Mouse (Mus musculus) kidney, embryonic 14.5 days (tissue): ENCODE results near the gene Prdm9. TPM values are rescaled to one million over a fixed set of nuclear protein-coding genes. Genes with fewer than 3 reads are reported as not detected.

Experiments used
- ATAC-seq: fragments of 200-750 bp; cut with Nextera tagmentation; 2 replicates; pipeline ENCODE4 v1.8.0; 2017; ENCODE audit warnings: moderate number of reproducible peaks, mild to moderate bottlenecking, moderate TSS enrichment, moderate library complexity; ENCODE audit not compliant: low FRiP score, low TSS enrichment
- H3K27ac ChIP-seq: fragments of 300-500 bp; sonication (generic); 2 replicates; pipeline ENCODE4 v1.5.1; 2014; ENCODE audit warnings: low read depth, mild to moderate bottlenecking, low read length, moderate library complexity, mixed read lengths
- H3K27me3 ChIP-seq: fragments of 300-500 bp; sonication (generic); 2 replicates; pipeline ENCODE4 v1.6.1; 2014; ENCODE audit warnings: mild to moderate bottlenecking, low read length; ENCODE audit not compliant: control insufficient read depth, insufficient read depth
- H3K36me3 ChIP-seq: fragments of 300-500 bp; sonication (generic); 2 replicates; pipeline ENCODE4 v1.6.1; 2014; ENCODE audit warnings: low read length, mixed read lengths; ENCODE audit not compliant: control insufficient read depth, insufficient read depth
- H3K4me1 ChIP-seq: fragments of 300-500 bp; sonication (generic); 2 replicates; pipeline ENCODE4 v1.6.1; 2014; ENCODE audit warnings: low read length, mixed read lengths; ENCODE audit not compliant: control insufficient read depth, insufficient read depth
- H3K4me2 ChIP-seq: fragments of 300-500 bp; sonication (generic); replicated peaks from 2 replicates; pipeline ENCODE4 v1.6.1; 2014; ENCODE audit warnings: low read depth, mild to moderate bottlenecking, low read length
- H3K4me3 ChIP-seq: fragments of 300-500 bp; sonication (generic); 2 replicates; pipeline ENCODE4 v1.5.1; 2014; ENCODE audit warnings: mild to moderate bottlenecking, low read length
- H3K9ac ChIP-seq: fragments of 300-500 bp; sonication (generic); 2 replicates; pipeline ENCODE4 v1.6.1; 2014; ENCODE audit warnings: low read depth, mild to moderate bottlenecking, low read length, moderate library complexity
- H3K9me3 ChIP-seq: fragments of 300-500 bp; sonication (generic); 2 replicates; pipeline ENCODE4 v1.6.1; 2016; ENCODE audit warnings: low read length; ENCODE audit not compliant: control insufficient read depth
- WGBS: fragments of 180-500 bp; shearing (Covaris S2); extraction: QIAGEN DNeasy Blood & Tissue Kit; methylation state at CpG from one replicate; pipeline ENCODE4 v1.1.7; 2014; 5-methylcytosine and 5-hydroxymethylcytosine counted together
- polyA plus RNA-seq: library from polyadenylated mRNA; unstranded; fragments of >200 nt; fragmentation: Nextera tagmentation; extraction: Ambion mirVana; gene quantifications from 2 replicates; pipeline ENCODE4 v1.2.1, GENCODE M21; 2014

Prdm9 gene
- polyA plus RNA-seq, 1 experiment from 2014 or later, result 1.6 TPM

DNA sequence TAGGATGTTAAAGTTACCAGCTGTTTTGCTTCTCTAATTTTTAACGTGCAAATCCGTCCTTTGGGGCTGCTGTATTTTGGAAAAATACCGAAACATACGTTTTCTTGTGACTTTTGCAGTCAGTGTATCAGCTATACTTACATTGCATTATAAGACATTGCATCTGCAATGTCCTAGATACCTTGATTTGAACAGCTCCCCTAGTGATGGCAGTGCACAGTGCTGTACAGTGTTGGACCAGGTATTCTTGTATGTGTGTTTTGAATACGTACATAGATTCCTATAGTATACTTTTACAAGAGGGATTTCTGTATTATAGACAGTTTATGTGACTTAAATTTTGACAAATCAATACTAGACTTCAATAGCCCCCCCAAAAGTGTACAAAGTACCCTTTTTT, 46.0 kb downstream of the Prdm9 start:
- peaks cover 91% of the 10 kb centered on the region for H3K36me3 ChIP-seq
- no peaks in the 10 kb centered on the region for H3K4me1 ChIP-seq
- H3K27ac ChIP-seq, result no peak overlapping the region
- H3K9me3 ChIP-seq, result no peaks in the 10 kb centered on the region
- no peak for ATAC-seq
- no peak overlapping the region for H3K4me2 ChIP-seq
- no peak overlapping the region for H3K4me3 ChIP-seq
- H3K27me3 ChIP-seq, result no peaks in the 10 kb centered on the region
- no peak overlapping the region for H3K9ac ChIP-seq
- 96% methylated on average over 5 of the region's 5 CpGs for WGBS

DNA sequence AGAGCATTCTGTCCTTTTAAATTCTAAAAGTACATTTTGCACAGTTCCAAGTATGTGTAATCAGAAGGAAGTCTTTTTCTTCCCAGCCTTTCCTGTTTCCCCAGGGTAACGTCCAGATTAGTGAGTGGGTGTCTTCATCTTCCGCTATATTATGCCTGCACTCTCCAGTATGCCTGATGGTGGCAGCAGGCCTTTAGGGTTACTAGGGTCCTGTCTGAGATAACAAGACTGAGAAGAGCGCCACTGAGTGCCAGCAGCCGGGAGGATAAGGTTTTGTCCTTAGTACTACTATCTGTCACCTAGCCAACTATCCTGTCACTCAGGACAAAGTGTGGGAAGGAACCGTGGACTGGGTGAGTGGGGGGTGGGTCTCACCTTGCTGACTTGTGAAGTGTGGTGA, 46.4 kb downstream of the Prdm9 start:
- no peak for ATAC-seq
- H3K27ac ChIP-seq, result no peak overlapping the region
- H3K9ac ChIP-seq, result no peak overlapping the region
- WGBS, result 73% methylated on average over 5 of the region's 5 CpGs
- H3K4me3 ChIP-seq, result no peak overlapping the region
- H3K4me2 ChIP-seq, result no peak overlapping the region
- no peaks in the 10 kb centered on the region for H3K27me3 ChIP-seq
- H3K36me3 ChIP-seq, result peaks cover 91% of the 10 kb centered on the region
- no peaks in the 10 kb centered on the region for H3K9me3 ChIP-seq
- no peaks in the 10 kb centered on the region for H3K4me1 ChIP-seq

DNA sequence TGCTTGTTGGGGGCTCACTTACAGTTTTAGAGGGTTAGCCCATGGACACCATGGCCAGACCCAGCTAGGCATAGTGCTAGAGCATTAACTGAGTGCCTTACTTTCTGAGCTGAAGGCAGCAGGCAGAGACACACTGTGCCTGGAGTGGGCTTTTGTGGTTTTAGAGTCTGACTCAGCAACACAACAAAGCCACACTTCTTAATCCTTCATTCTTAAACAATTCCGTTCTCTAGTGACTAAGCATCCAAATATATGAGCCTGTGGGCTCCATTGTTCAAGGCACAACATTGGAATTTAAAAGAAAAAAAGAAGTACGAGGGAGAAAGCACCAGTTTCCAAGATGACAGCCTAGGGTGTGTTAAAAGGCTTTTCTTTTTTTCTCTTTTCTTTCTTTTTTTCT, 53.5 kb downstream of the Prdm9 start:
- WGBS, result 85% methylated on average over 2 of the region's 2 CpGs
- Histone ChIP-seq H3K4me3 (no peak overlapping the region), H3K9ac (no peak overlapping the region), H3K36me3 (peaks cover 92% of the 10 kb centered on the region), H3K9me3 (peaks cover 5% of the 10 kb centered on the region; the same call in 1 of the 2 replicates), H3K4me2 (no peak overlapping the region), H3K27ac (no peak overlapping the region), H3K4me1 (no peaks in the 10 kb centered on the region), H3K27me3 (no peaks in the 10 kb centered on the region)
- no peak for ATAC-seq

DNA sequence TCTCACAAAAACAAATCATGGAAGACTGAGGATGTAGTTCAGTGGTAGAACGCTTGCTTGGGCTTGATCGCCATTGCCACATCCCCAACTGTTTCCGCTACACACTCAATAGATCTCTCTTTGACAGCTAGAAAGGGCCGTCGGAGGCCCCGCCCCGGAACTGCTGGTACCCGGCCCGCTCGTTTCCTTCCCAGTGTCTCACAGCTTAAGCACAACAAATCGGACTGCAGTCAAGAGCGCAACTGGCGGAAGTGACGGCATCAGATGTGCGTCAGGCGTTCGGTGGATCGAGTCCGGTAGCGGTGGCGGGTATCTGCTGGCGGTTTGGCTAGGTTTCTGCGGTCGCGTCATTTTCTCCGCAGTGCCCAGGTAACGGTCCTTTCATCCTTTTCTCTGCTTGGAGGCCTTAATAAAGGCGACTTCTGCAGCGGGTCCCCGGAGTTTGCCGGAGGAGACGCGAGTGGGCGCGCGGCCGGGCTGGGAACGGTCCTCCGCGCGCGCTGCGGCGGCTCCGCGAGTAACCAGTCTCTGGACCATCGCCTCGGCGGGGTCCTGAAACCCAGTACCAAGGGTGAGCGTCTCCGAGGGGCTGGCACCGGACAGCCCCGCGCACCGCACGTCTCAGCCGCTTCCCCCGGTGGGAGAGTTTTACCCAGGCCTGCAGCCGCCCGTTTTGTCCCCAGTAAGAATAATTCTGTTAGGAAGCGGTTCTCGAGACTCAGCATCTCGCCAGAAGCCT, 64.3 kb downstream of the Prdm9 start, which contains the start of the genes Psmb1 and Tbp:
Gene Psmb1, minus strand, starts transcription at position 96 of the 739 bp plus-strand sequence.
Gene Tbp, plus strand, starts transcription at position 233 of the 739 bp plus-strand sequence.
- ATAC-seq, result peak; percentile 95
- Histone ChIP-seq H3K36me3 (peaks cover 25% of the 10 kb centered on the region), H3K4me3 (peak within 1 kb of the TSS; percentile 96), H3K27ac (peak within 1 kb of the TSS; percentile 95), H3K4me2 (peak within 1 kb of the TSS; percentile 81), H3K4me1 (peaks cover 23% of the 10 kb centered on the region), H3K27me3 (no peaks in the 10 kb centered on the region), H3K9ac (peak within 1 kb of the TSS; percentile 89), H3K9me3 (no peaks in the 10 kb centered on the region)
- WGBS, result under 1% methylated on average over 63 of the region's 63 CpGs

DNA sequence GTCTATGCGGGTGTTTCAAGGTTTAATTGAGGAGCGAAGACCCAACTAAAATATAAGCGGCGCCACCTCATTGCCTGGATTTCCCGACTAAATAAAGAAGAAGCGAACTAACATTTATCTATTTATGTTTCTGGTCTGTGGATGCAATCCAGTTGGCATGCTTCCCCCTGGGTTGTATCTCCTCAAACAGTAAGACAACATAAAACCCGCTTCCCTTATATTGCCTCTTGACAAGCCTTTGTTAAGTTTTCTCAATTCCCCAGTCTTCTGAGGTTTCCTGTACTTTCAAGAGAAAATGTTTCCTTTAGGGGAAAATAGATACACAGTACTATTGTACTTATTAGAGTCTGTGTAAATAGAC, 65.4 kb downstream of the Prdm9 start:
- peak overlapping the region; percentile 81 for H3K4me2 ChIP-seq
- 46% methylated on average over 7 of the region's 7 CpGs for WGBS
- H3K9me3 ChIP-seq, result no peaks in the 10 kb centered on the region
- H3K36me3 ChIP-seq, result peaks cover 23% of the 10 kb centered on the region
- H3K4me3 ChIP-seq, result peak overlapping the region; percentile 96
- peaks cover 23% of the 10 kb centered on the region for H3K4me1 ChIP-seq
- H3K9ac ChIP-seq, result peak overlapping the region; percentile 87; the same call in 1 of the 2 replicates
- no peaks in the 10 kb centered on the region for H3K27me3 ChIP-seq
- no peak for ATAC-seq
- peak overlapping the region; percentile 95; the same call in 1 of the 2 replicates for H3K27ac ChIP-seq

DNA sequence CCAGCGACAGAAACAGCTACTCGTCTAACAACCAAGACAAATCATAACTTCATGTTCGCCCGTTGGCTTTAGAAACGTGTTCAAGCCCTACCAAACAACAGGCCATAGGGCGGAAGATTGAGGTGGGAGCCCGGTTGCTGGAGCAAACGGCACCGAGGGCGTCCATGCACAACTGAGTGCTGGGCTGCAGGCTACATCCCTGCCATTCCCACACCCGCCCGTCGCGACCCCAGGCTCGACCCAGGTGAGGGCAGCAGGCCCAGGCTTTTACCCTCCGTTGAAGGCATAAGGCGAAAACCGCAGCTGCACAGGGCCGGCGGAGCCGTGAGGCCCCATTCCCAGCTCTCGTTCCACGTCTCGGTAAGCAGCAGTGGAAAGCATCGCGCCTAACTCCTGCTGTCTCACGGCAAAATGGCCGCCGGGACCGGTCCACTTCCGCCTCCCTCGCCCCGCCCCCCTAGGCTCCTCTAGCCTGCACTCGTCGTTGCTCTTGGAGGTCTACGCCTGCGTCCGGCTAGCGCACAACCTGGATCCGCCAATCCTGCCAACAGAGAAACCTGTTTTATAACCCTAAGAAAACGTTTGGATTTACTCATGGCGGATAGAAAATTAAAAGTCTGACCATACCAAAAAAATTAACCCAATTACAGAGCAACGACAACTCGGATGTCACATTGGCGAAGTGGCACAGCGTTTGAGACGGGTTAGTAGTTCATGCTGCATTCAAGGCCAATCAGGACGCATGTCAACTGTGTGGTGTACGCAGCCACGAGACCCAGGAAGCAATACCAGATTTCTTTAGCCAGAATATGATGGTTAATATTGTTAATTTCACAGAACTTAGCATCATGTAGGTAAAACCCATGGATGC, 66.0 kb downstream of the Prdm9 start:
- under 1% methylated on average over 50 of the region's 50 CpGs for WGBS

More for the DNA sequence above, 66.0 kb downstream of the Prdm9 start:
- H3K4me1 ChIP-seq, result peaks cover 23% of the 10 kb centered on the region
- no peaks in the 10 kb centered on the region for H3K9me3 ChIP-seq
- peak; percentile 94 for ATAC-seq
- peak overlapping the region; percentile 87 for H3K9ac ChIP-seq
- peak overlapping the region; percentile 95 for H3K27ac ChIP-seq
- H3K4me2 ChIP-seq, result peak overlapping the region; percentile 81
- peak overlapping the region; percentile 96 for H3K4me3 ChIP-seq
- no peaks in the 10 kb centered on the region for H3K27me3 ChIP-seq
- peaks cover 25% of the 10 kb centered on the region for H3K36me3 ChIP-seq

Other genes starting within 250 kb of the Prdm9 start
- gene Dll1, start 187.5 kb downstream of the Prdm9 start, polyA plus RNA-seq, result 16.4 and 24.6 TPM in 2 replicates
- 18.8 and 29.4 TPM in 2 replicates for gene Fam120b, start 168.2 kb downstream of the Prdm9 start, polyA plus RNA-seq
- 298 and 368 TPM in 2 replicates for gene Psmb1, start 64.6 kb downstream of the Prdm9 start, polyA plus RNA-seq
- 64.8 and 67.8 TPM in 2 replicates for gene Tbp, start 64.5 kb downstream of the Prdm9 start, polyA plus RNA-seq
- 54.2 and 54.5 TPM in 2 replicates for gene Pdcd2, start 37.1 kb downstream of the Prdm9 start, polyA plus RNA-seq
- 40.5 and 49.4 TPM in 2 replicates for gene Chd1, start 140.6 kb upstream of the Prdm9 start, polyA plus RNA-seq